Mouse (Mus musculus): ENCODE data around the gene Mbtps2. TPM values are rescaled to one million over a fixed set of nuclear protein-coding genes. Genes with fewer than 3 reads are reported as not detected.
A peak's percentile ranks its signal among the peaks of the same experiment; 100 is the strongest.

The Mbtps2 gene
- polyA plus RNA-seq (2012; rRNA removed), result 4.5 and 6.0 TPM in 2 replicates

- no peak for DNase-seq (ENCODE audit: low read depth, low spot score)
- WGBS, result 15% methylated on average over 73 of the region's 74 CpGs
Observed at GRCm38 (mm10) chrX:157598186-157598996, at the start of gene Mbtps2. TSS of gene Mbtps2 (minus strand) at chrX:157598715.

- 30% methylated on average over 1 of the region's 1 CpGs for WGBS
- DNase-seq (ENCODE audit: low read depth, low spot score), result no peak
Observed at GRCm38 (mm10) chrX:157646399-157646798, 47.9 kb upstream of the Mbtps2 start.

- DNase-seq (ENCODE audit: low read depth, low spot score), result no peak
- WGBS, result 78% methylated on average over 4 of the region's 4 CpGs
Observed at GRCm38 (mm10) chrX:157644700-157645099, 46.2 kb upstream of the Mbtps2 start.

- DNase-seq (ENCODE audit: low read depth, low spot score), result peak; percentile 3
- WGBS, result 19% methylated on average over 3 of the region's 3 CpGs
Observed at GRCm38 (mm10) chrX:157644300-157644699, 45.8 kb upstream of the Mbtps2 start.

GRCm38 (mm10) chrX:157642856-157643255 lies 44.3 kb upstream of the Mbtps2 start:
- 74% methylated on average over 5 of the region's 5 CpGs for WGBS
- DNase-seq (ENCODE audit: low read depth, low spot score), result no peak

GRCm38 (mm10) chrX:157637253-157637652 lies 38.7 kb upstream of the Mbtps2 start:
- no peak for DNase-seq (ENCODE audit: low read depth, low spot score)
- WGBS, result 43% methylated on average over 1 of the region's 1 CpGs

- no peak for DNase-seq (ENCODE audit: low read depth, low spot score)
- WGBS, result 78% methylated on average over 3 of the region's 3 CpGs
Observed at GRCm38 (mm10) chrX:157633676-157634414, 35.3 kb upstream of the Mbtps2 start.

GRCm38 (mm10) chrX:157630341-157630740 lies 31.8 kb upstream of the Mbtps2 start:
- WGBS, result 81% methylated on average over 4 of the region's 4 CpGs
- DNase-seq (ENCODE audit: low read depth, low spot score), result no peak

GRCm38 (mm10) chrX:157612894-157613293 lies 14.4 kb upstream of the Mbtps2 start:
- no peak for DNase-seq (ENCODE audit: low read depth, low spot score)
- WGBS, result 34% methylated on average over 32 of the region's 32 CpGs

- 14% methylated on average over 3 of the region's 3 CpGs for WGBS
Observed at GRCm38 (mm10) chrX:157601450-157601849, 2.9 kb upstream of the Mbtps2 start.

GRCm38 (mm10) chrX:157597585-157598185 lies 830 bp downstream of the Mbtps2 start:
- WGBS, result 14% methylated on average over 17 of the region's 17 CpGs
- DNase-seq (ENCODE audit: low read depth, low spot score), result no peak

More at GRCm38 (mm10) chrX:157601450-157601849, 2.9 kb upstream of the Mbtps2 start:
- no peak for DNase-seq (ENCODE audit: low read depth, low spot score)

GRCm38 (mm10) chrX:157596802-157597201 lies 1.7 kb downstream of the Mbtps2 start:
- WGBS, result 46% methylated on average over 5 of the region's 5 CpGs
- no peak for DNase-seq (ENCODE audit: low read depth, low spot score)

GRCm38 (mm10) chrX:157595927-157596326 lies 2.6 kb downstream of the Mbtps2 start:
- WGBS, result 81% methylated on average over 6 of the region's 6 CpGs
- no peak for DNase-seq (ENCODE audit: low read depth, low spot score)

GRCm38 (mm10) chrX:157594606-157595005 lies 3.9 kb downstream of the Mbtps2 start:
- 62% methylated on average over 2 of the region's 2 CpGs for WGBS
- no peak for DNase-seq (ENCODE audit: low read depth, low spot score)

GRCm38 (mm10) chrX:157587001-157587400 lies 11.5 kb downstream of the Mbtps2 start:
- WGBS, result 73% methylated on average over 5 of the region's 5 CpGs
- no peak for DNase-seq (ENCODE audit: low read depth, low spot score)

- no peak for DNase-seq (ENCODE audit: low read depth, low spot score)
Observed at GRCm38 (mm10) chrX:157586397-157586796, 12.1 kb downstream of the Mbtps2 start.

GRCm38 (mm10) chrX:157579108-157579614 lies 19.4 kb downstream of the Mbtps2 start:
- 85% methylated on average over 6 of the region's 6 CpGs for WGBS
- no peak for DNase-seq (ENCODE audit: low read depth, low spot score)

- WGBS, result 72% methylated on average over 2 of the region's 2 CpGs
- no peak for DNase-seq (ENCODE audit: low read depth, low spot score)
Observed at GRCm38 (mm10) chrX:157574683-157575082, 23.8 kb downstream of the Mbtps2 start.

- no peak for DNase-seq (ENCODE audit: low read depth, low spot score)
- 87% methylated on average over 26 of the region's 26 CpGs for WGBS
Observed at GRCm38 (mm10) chrX:157568840-157569239, 29.7 kb downstream of the Mbtps2 start, which contains the start of gene Yy2. TSS of gene Yy2 (minus strand) at chrX:157568985.

GRCm38 (mm10) chrX:157563794-157564193 lies 34.7 kb downstream of the Mbtps2 start:
- WGBS, result 76% methylated on average over 10 of the region's 10 CpGs
- DNase-seq (ENCODE audit: low read depth, low spot score), result no peak
